Mouse (Mus musculus) E14TG2a.4 (cell line): ENCODE results near the gene Bcl9l.

Experiments used
- CTCF ChIP-seq: conservative IDR thresholded peaks from 2 replicates; pipeline ENCODE4 v1.5.1; 2014; ENCODE audit warnings: low read length
- POU5F1 ChIP-seq: IDR thresholded peaks from 2 replicates; pipeline ENCODE4 v1.6.1; 2014; ENCODE audit warnings: low read length, borderline replicate concordance

DNA sequence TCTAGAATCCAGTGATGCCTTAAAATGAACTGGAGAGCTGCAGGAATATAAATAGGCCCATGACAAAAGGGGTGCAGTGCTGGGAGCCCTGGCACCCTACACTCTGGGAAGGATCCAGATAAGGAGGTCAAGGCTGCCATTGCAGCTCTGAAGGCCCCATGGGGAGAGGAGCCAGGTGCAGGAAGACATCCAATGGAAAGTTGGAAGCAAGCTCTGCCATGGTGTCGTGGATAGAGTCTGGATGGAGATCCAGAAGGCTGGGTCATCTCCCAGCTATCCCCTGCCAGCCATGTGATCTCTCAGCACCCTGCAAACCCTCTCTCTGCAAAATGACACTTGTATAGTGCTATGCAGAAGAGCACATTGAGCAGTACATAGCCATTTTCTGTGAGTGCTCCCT lies 8.3 kb upstream of the Bcl9l start:
- TF ChIP-seq CTCF: no peak
- no peak for TF ChIP-seq POU5F1
